Mouse (Mus musculus): Measurements from ENCODE around the gene Itpr3. TPM values are rescaled to one million over a fixed set of nuclear protein-coding genes. Genes with fewer than 3 reads are reported as not detected.

Itpr3 gene
- polyA plus RNA-seq, 1 experiment from 2014 or later = 10.8 TPM

Small RNA genes within 50 kb of the gene (microRNA-seq; reads per million reads assigned to microRNA genes)
- not detected for gene Mir7677

Other genes starting within 250 kb of the Itpr3 start
- 9.2 and 15.4 TPM in 2 replicates for gene Nkx2-5, start 212.3 kb upstream of the Itpr3 start, polyA plus RNA-seq (2015; fragmentation: Nextera tagmentation; extraction: Ambion mirVana)
- 6.1 and 7.6 TPM in 2 replicates for gene Kifc5b, start 140.2 kb upstream of the Itpr3 start, polyA plus RNA-seq (2015; fragmentation: Nextera tagmentation; extraction: Ambion mirVana)
- gene Phf1, start 124.3 kb upstream of the Itpr3 start, polyA plus RNA-seq (2015; fragmentation: Nextera tagmentation; extraction: Ambion mirVana) = 8.5 and 8.7 TPM in 2 replicates
- 179 and 191 TPM in 2 replicates for gene Cuta, start 117.7 kb upstream of the Itpr3 start, polyA plus RNA-seq (2015; fragmentation: Nextera tagmentation; extraction: Ambion mirVana)
- gene Syngap1, start 116.1 kb upstream of the Itpr3 start, polyA plus RNA-seq (2015; fragmentation: Nextera tagmentation; extraction: Ambion mirVana) = 2.0 and 2.2 TPM in 2 replicates
- 13.3 and 14.9 TPM in 2 replicates for gene Zbtb9, start 84.1 kb upstream of the Itpr3 start, polyA plus RNA-seq (2015; fragmentation: Nextera tagmentation; extraction: Ambion mirVana)
- gene Bak1, start 28.3 kb upstream of the Itpr3 start, polyA plus RNA-seq (2015; fragmentation: Nextera tagmentation; extraction: Ambion mirVana) = 4.6 and 5.7 TPM in 2 replicates
- gene Uqcc2, start 76.6 kb downstream of the Itpr3 start, polyA plus RNA-seq (2015; fragmentation: Nextera tagmentation; extraction: Ambion mirVana) = 267 and 309 TPM in 2 replicates
- 0.18 and 0.21 TPM in 2 replicates for gene Ip6k3, start 110.5 kb downstream of the Itpr3 start, polyA plus RNA-seq (2015; fragmentation: Nextera tagmentation; extraction: Ambion mirVana)
- gene Lemd2, start 147.2 kb downstream of the Itpr3 start, polyA plus RNA-seq (2015; fragmentation: Nextera tagmentation; extraction: Ambion mirVana) = 12.7 and 14.7 TPM in 2 replicates

Measured in stomach, embryonic 15.5 days (tissue).